Mouse (Mus musculus): Measurements from ENCODE around the gene Leng9. TPM values are rescaled to one million over a fixed set of nuclear protein-coding genes. Genes with fewer than 3 reads are reported as not detected.

The Leng9 gene
- polyA plus RNA-seq, 1 experiment, result 2.4 TPM

GRCm38 (mm10) chr7:4124315-4124759, 25.8 kb downstream of the Leng9 start:
- TF ChIP-seq CTCF (IDR thresholded peaks at IDR 0.05; ENCODE audit: control insufficient read depth, insufficient read depth, low read length) (no peak), POLR2A (IDR thresholded peaks at IDR 0.05; ENCODE audit: borderline replicate concordance, control insufficient read depth, low read depth, low read length) (no peak)
- H3K4me1 ChIP-seq (ENCODE audit: control insufficient read depth, insufficient read depth, low read length), result no peaks in the 10 kb centered on the region
- WGBS, result 1% methylated on average over 10 of the region's 10 CpGs
- H3K27ac ChIP-seq (ENCODE audit: control insufficient read depth, insufficient read depth, low read depth, low read length, poor library complexity), result no peak overlapping the region
- H3K4me3 ChIP-seq (replicated peaks; ENCODE audit: control insufficient read depth, low read depth, low read length), result no peak overlapping the region

DNA sequence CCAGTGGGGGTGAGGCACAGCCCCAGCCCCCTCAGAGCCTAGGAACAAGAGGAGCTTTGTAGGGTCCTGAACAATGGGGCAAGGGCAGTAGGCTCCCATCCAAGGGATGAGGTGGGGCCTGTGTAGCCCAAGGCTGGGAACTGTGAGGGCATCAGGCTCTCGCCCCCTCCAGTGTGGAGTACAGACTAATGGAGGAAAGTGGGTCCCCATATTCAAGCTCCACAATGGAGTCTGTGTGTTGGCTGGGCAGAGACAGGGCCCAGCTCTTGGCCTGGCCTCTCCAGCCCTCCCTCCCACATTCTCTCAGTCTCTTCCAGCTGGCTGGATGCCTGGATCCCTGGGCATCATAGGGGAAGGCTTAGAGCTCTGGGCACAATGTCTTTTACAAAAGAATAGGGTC, 26.4 kb downstream of the Leng9 start:
- 77% methylated on average over 1 of the region's 1 CpGs for WGBS
- Histone ChIP-seq H3K4me1 (ENCODE audit: control insufficient read depth, insufficient read depth, low read length) (peaks cover 2% of the 10 kb centered on the region), H3K27ac (ENCODE audit: control insufficient read depth, insufficient read depth, low read depth, low read length, poor library complexity) (no peak overlapping the region), H3K4me3 (replicated peaks; ENCODE audit: control insufficient read depth, low read depth, low read length) (no peak overlapping the region)
- TF ChIP-seq CTCF (IDR thresholded peaks at IDR 0.05; ENCODE audit: control insufficient read depth, insufficient read depth, low read length), result no peak
- TF ChIP-seq POLR2A (IDR thresholded peaks at IDR 0.05; ENCODE audit: borderline replicate concordance, control insufficient read depth, low read depth, low read length), result no peak

- Histone ChIP-seq H3K27ac (ENCODE audit: control insufficient read depth, insufficient read depth, low read depth, low read length, poor library complexity) (no peak overlapping the region), H3K4me1 (ENCODE audit: control insufficient read depth, insufficient read depth, low read length) (peaks cover 2% of the 10 kb centered on the region), H3K4me3 (replicated peaks; ENCODE audit: control insufficient read depth, low read depth, low read length) (no peak overlapping the region)
- WGBS, result 82% methylated on average over 10 of the region's 10 CpGs
- TF ChIP-seq POLR2A (IDR thresholded peaks at IDR 0.05; ENCODE audit: borderline replicate concordance, control insufficient read depth, low read depth, low read length) (no peak), CTCF (IDR thresholded peaks at IDR 0.05; ENCODE audit: control insufficient read depth, insufficient read depth, low read length) (no peak)
Measured at GRCm38 (mm10) chr7:4122783-4123182, 27.4 kb downstream of the Leng9 start.

GRCm38 (mm10) chr7:4122076-4122768, 28.0 kb downstream of the Leng9 start:
- TF ChIP-seq CTCF (IDR thresholded peaks at IDR 0.05; ENCODE audit: control insufficient read depth, insufficient read depth, low read length), result no peak
- no peak for TF ChIP-seq POLR2A (IDR thresholded peaks at IDR 0.05; ENCODE audit: borderline replicate concordance, control insufficient read depth, low read depth, low read length)
- Histone ChIP-seq H3K4me1 (ENCODE audit: control insufficient read depth, insufficient read depth, low read length) (peaks cover 2% of the 10 kb centered on the region), H3K4me3 (replicated peaks; ENCODE audit: control insufficient read depth, low read depth, low read length) (no peak overlapping the region), H3K27ac (ENCODE audit: control insufficient read depth, insufficient read depth, low read depth, low read length, poor library complexity) (no peak overlapping the region)
- 43% methylated on average over 11 of the region's 11 CpGs for WGBS

DNA sequence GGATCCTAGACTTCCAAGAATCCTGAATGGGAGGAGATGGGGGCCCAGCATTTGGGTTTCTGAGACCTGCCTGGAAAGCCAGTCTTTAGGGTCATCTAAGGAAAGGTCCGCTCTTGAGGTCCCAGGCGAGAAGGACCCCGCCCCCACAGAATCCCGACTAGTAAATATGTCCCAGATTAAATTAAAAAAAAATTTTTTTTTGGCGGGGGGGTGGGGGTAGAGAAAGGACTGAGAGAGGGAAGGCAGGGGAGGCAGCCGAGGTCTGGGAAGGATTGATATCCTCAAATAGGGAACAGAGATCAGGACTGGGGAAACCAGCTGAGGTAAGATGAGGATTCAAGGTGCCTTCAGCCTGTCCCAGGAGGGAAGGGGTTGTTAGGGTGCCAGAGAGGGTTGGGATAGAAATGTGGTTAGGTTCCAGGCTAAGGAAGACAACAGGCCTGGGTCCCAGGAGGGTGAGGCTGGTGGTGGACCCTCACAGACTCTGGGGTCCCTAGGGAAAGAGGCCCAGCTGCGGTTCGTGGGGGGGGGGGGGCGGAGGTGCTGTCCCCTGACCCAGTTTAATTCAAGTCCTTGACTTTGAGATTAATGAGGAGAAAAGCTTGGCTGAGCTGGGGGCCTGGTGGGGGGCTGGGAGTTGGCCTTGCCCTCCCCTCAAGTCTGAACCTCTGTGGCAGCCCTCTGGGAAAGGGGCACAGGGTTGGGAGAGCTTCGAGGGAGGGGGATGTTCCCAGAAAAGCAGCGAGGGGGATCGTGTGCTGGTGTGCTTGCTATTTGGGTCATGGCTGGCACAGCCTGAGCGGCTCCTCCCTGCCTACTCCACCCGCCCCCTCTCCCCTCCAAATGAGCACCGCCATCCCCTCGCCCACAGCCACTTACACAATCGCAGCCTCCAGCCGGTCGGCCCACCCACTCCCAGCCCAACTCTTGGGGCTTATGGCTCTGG, 29.9 kb downstream of the Leng9 start:
- H3K4me1 ChIP-seq (ENCODE audit: control insufficient read depth, insufficient read depth, low read length), result peaks cover 2% of the 10 kb centered on the region
- H3K4me3 ChIP-seq (replicated peaks; ENCODE audit: control insufficient read depth, low read depth, low read length), result no peak overlapping the region
- no peak for TF ChIP-seq CTCF (IDR thresholded peaks at IDR 0.05; ENCODE audit: control insufficient read depth, insufficient read depth, low read length)
- no peak for TF ChIP-seq POLR2A (IDR thresholded peaks at IDR 0.05; ENCODE audit: borderline replicate concordance, control insufficient read depth, low read depth, low read length)
- H3K27ac ChIP-seq (ENCODE audit: control insufficient read depth, insufficient read depth, low read depth, low read length, poor library complexity), result no peak overlapping the region
- WGBS, result 27% methylated on average over 19 of the region's 19 CpGs

DNA sequence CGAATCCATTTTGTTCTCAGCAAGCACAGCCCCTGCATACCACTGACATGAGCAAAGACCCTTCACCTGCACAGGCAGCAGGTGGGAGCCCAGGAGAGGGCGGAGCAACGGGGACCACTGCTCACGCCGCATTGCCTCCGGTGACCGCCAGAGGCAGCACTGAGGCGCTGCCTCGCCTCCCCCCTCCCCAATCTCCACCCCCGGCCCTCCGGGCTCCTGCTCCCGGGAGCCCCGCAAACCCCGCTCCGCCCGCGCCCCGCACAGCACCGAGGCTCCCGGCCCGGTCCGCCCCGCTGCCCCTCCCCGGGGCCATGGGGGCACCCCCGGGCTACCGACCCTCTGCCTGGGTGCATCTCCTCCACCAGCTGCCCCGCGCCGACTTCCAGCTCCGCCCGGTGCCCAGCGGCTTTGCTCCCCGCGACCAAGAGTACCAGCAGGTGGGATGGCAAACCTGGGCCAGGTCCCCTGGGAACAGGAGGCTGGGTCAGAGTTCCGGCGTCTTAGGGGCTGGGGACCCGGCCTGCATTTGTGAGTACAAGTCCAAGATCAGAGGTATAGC, 30.8 kb downstream of the Leng9 start, which contains the start of gene Ttyh1:
TSS of gene Ttyh1 (plus strand) at position 65 of the 559 bp plus-strand sequence.
- 4% methylated on average over 37 of the region's 37 CpGs for WGBS
- TF ChIP-seq CTCF (IDR thresholded peaks at IDR 0.05; ENCODE audit: control insufficient read depth, insufficient read depth, low read length), result peak; percentile 44; the same call in 1 of the 2 replicates
- no peak for TF ChIP-seq POLR2A (IDR thresholded peaks at IDR 0.05; ENCODE audit: borderline replicate concordance, control insufficient read depth, low read depth, low read length)
- Histone ChIP-seq H3K27ac (ENCODE audit: control insufficient read depth, insufficient read depth, low read depth, low read length, poor library complexity) (no peak within 1 kb of the TSS), H3K4me1 (ENCODE audit: control insufficient read depth, insufficient read depth, low read length) (peaks cover 2% of the 10 kb centered on the region), H3K4me3 (replicated peaks; ENCODE audit: control insufficient read depth, low read depth, low read length) (no peak within 1 kb of the TSS)

- H3K4me3 ChIP-seq (replicated peaks; ENCODE audit: control insufficient read depth, low read depth, low read length), result no peak overlapping the region
- 65% methylated on average over 8 of the region's 8 CpGs for WGBS
- TF ChIP-seq CTCF (IDR thresholded peaks at IDR 0.05; ENCODE audit: control insufficient read depth, insufficient read depth, low read length), result no peak
- no peak for TF ChIP-seq POLR2A (IDR thresholded peaks at IDR 0.05; ENCODE audit: borderline replicate concordance, control insufficient read depth, low read depth, low read length)
- no peak overlapping the region for H3K27ac ChIP-seq (ENCODE audit: control insufficient read depth, insufficient read depth, low read depth, low read length, poor library complexity)
- peaks cover 2% of the 10 kb centered on the region for H3K4me1 ChIP-seq (ENCODE audit: control insufficient read depth, insufficient read depth, low read length)
Measured at GRCm38 (mm10) chr7:4117050-4117814, 32.9 kb downstream of the Leng9 start.
